Mouse (Mus musculus) lung, postnatal 0 days (tissue): ENCODE measurements at regions not wholly inside any gene's neighbourhood (a gene's known extent, or its start where the extent isn't known, plus 50 kb on each side); places are given as distances from the start of the nearest gene placed in this dataset.

Experiments used
- CTCF ChIP-seq: IDR thresholded peaks from 2 replicates; pipeline ENCODE4 v1.5.1; 2016; ENCODE audit warnings: antibody characterized with exemption, mild to moderate bottlenecking
- EP300 ChIP-seq: IDR thresholded peaks from 2 replicates; pipeline ENCODE4 v1.6.1; 2016; ENCODE audit warnings: antibody characterized with exemption, mild to moderate bottlenecking, control low read depth

DNA sequence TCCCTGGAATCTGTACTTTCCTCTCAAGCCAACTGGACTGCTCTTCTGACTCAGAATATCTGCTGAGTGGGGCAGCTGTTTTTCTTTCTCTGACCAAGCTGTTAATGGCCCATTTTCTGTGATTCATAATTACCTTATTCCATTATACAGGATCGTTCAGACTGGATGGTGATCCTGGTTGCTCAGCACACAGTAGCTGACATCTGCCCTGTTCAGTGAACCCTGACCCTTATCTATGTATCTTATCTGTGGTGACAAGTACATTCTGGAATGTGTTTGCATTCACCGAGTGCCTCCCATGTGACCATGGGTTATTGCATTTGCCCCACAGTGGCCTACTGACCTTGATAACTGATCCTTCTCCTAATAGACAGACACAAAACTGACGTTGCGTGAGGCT lies 148.2 kb downstream of the 4930564D02Rik start:
- no peak for TF ChIP-seq CTCF
- no peak for TF ChIP-seq EP300
